ENCODE assay signal across 40 mouse cellular contexts in genomic region chr7:119617593-119617992, GRCm38 (mm10). TPM values are rescaled to one million over a fixed set of nuclear protein-coding genes. Genes with fewer than 3 reads are reported as not detected.
A peak's percentile ranks its signal among the peaks of the same experiment; 100 is the strongest.
DNase-seq lines count a peak whose midpoint lies in the region; TF ChIP-seq lines count a peak whose summit lies in the region.
"Had no signal": no experiment of that assay in that cellular context is flagged by ENCODE, and none has a peak within 500 bp of the region (broad histone marks: within the 10 kb centered on the region; RNA-seq: fewer than 3 reads in every experiment).

No protein-coding gene starts in this region.

- peak overlapping the region; percentile 93 for H3K27ac ChIP-seq in kidney, adult 2 months (ENCODE audit: insufficient read depth, low read depth, low read length)
- H3K27ac ChIP-seq: embryonic facial prominence, embryonic 13.5 days; forebrain, embryonic 10.5 days; forebrain, embryonic 15.5 days; heart, embryonic 13.5 days; limb, embryonic 13.5 days; midbrain, embryonic 13.5 days; neural tube, embryonic 13.5 days; stomach, postnatal 0 days had no signal

- no peaks in the 10 kb centered on the region for H3K27me3 ChIP-seq in kidney, adult 2 months (replicated peaks; ENCODE audit: control insufficient read depth, insufficient read depth, low read length)
- H3K27me3 ChIP-seq: embryonic facial prominence, embryonic 13.5 days; forebrain, embryonic 15.5 days; heart, embryonic 13.5 days; limb, embryonic 13.5 days; midbrain, embryonic 13.5 days; neural tube, embryonic 13.5 days had no signal

- TF ChIP-seq CTCF in kidney, adult 2 months (conservative IDR thresholded peaks at IDR 0.05; ENCODE audit: insufficient read depth, insufficient read length, low read depth, low read length) = no peak

- peak; percentile 4 for DNase-seq in adrenal gland, adult 2 months
- no peak for DNase-seq in adrenal gland, postnatal 36 days
- peak; percentile 87 for DNase-seq in kidney, adult 2 months
- DNase-seq in kidney, postnatal 4 days = no peak
- peak; percentile 71 to 77 for DNase-seq in kidney, adult 8-10 months
- peak; percentile 57 for DNase-seq in kidney, postnatal 14 days
- DNase-seq in urinary bladder, postnatal 36 days (ENCODE audit: low spot score in 2 of 2) = no peak
- no peak for DNase-seq in thymus, postnatal 4 days
- DNase-seq: adrenal gland, adult 8-10 months; cerebellum, adult 9-10 months; cerebellum, postnatal 36 days; gastrocnemius, postnatal 36 days; heart, postnatal 10 days; layer of hippocampus, adult 9-11 months; lung, adult 18-20 months; lung, postnatal 4 days; right cerebral cortex, postnatal 4 days; thymus, adult 2 months; thymus, postnatal 36 days had no signal

- TF ChIP-seq POLR2A in kidney, adult 2 months (IDR thresholded peaks at IDR 0.05; ENCODE audit: low read depth, low read length) = peak; percentile 42

- H3K4me3 ChIP-seq in kidney, adult 2 months (ENCODE audit: insufficient read depth, low read depth, low read length) = peak overlapping the region; percentile 54
- H3K4me3 ChIP-seq: embryonic facial prominence, embryonic 13.5 days; forebrain, embryonic 10.5 days; forebrain, embryonic 15.5 days; heart, embryonic 13.5 days; limb, embryonic 13.5 days; midbrain, embryonic 13.5 days; neural tube, embryonic 13.5 days had no signal

- peaks cover 16% of the 10 kb centered on the region; the same call in 1 of the 2 replicates for H3K4me1 ChIP-seq in kidney, adult 2 months (ENCODE audit: control insufficient read depth, insufficient read depth, low read length)
- H3K4me1 ChIP-seq: embryonic facial prominence, embryonic 13.5 days; forebrain, embryonic 10.5 days; forebrain, embryonic 15.5 days; heart, embryonic 13.5 days; limb, embryonic 13.5 days; midbrain, embryonic 13.5 days; neural tube, embryonic 13.5 days had no signal

- peaks cover 4% of the 10 kb centered on the region; the same call in 1 of the 2 replicates for H3K36me3 ChIP-seq in kidney, adult 2 months (ENCODE audit: control insufficient read depth, insufficient read depth, low read length)
- H3K36me3 ChIP-seq: embryonic facial prominence, embryonic 13.5 days; forebrain, embryonic 10.5 days; forebrain, embryonic 15.5 days; heart, embryonic 13.5 days; limb, embryonic 13.5 days; midbrain, embryonic 13.5 days; neural tube, embryonic 13.5 days had no signal

- WGBS in kidney, adult 2 months = 53% methylated on average over 6 of the region's 6 CpGs

RNA-seq across cellular contexts. Expression of gene Acsm1, which starts 10.8 kb away (rescaled TPM):
- total RNA-seq in adrenal gland, adult 2 months (2021) = under 1 TPM; 0.31 to 0.98 TPM
- 0.15 TPM in 1 of 2 replicates, not detected in the other for polyA plus RNA-seq in adrenal gland, adult 2 months (2012; rRNA removed)
- not detected for total RNA-seq in adrenal gland, postnatal 36 days (2021)
- polyA plus RNA-seq in kidney, adult 2 months (2012; rRNA removed) = 209 and 221 TPM in 2 replicates
- total RNA-seq: adrenal gland, adult 8-10 months; CH12.LX; ES-E14; gastrocnemius, postnatal 36 days; heart, adult 8-10 months; heart, postnatal 10 days; left cerebral cortex, adult 18-20 months; left cerebral cortex, postnatal 14 days; megakaryocyte-erythroid progenitor cell, adult 5-6 weeks had no signal
- polyA plus RNA-seq: activated CD4-positive, CD25-positive, alpha-beta regulatory T cell, adult 4 months; C2C12; embryonic facial prominence, embryonic 13.5 days; forebrain, embryonic 10.5 days; forebrain, embryonic 15.5 days; frontal cortex, adult 2 months; hindbrain, embryonic 11.5 days; hindbrain, embryonic 16.5 days; intestine, embryonic 14.5 days; limb, embryonic 13.5 days; midbrain, embryonic 13.5 days; neural tube, embryonic 13.5 days; spleen, adult 2 months had no signal

Comparison
In these comparisons a context has a peak if more than half of its experiments do, and no peak if none do; other contexts are left out.
1. DNase-seq: peak in adrenal gland, adult 2 months (single experiment), kidney, adult 2 months (single experiment), kidney, adult 8-10 months (2 of 2) and kidney, postnatal 14 days (single experiment); none in adrenal gland, postnatal 36 days (0 of 2), kidney, postnatal 4 days (0 of 2), urinary bladder, postnatal 36 days (0 of 2) and thymus, postnatal 4 days (single experiment).